Comparison of ENCODE assay signal across 10 mouse cellular contexts in the genomic region with DNA sequence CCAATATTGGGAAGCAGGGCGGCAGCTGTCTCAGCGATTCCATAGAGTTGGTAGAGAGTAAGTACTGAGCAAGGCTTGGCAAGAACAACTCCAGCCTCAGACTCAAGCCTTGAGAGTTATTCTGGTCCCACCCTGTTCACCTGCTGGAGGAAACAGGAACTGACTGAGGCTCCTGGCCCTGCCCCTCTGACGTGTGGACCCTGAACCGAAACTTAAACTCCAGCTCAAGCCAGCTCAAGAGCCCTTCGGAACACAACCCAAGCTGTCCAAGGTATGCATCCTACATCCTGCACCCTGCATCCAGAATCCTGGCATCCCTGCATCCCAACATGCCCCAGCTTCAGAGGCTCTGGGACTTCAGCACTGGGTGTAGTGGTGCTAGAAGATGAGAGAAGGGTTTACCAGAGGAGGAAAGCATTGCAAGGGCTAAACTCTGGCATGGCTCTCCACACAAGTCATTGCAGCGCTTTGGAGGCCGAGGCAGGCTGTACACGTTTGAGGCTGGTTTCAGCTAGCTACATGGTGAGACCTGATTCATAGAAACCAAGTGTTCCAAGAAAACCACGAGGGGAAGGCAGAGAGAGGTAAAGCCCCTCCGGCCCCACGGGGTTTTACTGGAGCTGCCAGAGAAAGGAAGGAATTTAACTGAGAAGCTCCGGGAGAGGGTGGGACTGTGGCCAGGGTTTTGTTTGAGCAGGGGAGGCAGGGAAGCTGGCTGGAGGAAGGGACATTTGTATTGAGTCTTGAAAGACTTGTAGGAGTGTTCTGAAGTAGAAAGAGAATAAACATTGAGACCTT. TPM values are rescaled to one million over a fixed set of nuclear protein-coding genes. Genes with fewer than 3 reads are reported as not detected.
DNase-seq lines count a peak whose midpoint lies in the region; ATAC-seq and TF ChIP-seq lines count a peak whose summit lies in the region.
"Had no signal": no experiment of that assay in that cellular context is flagged by ENCODE, and none has a peak within 500 bp of the region (broad histone marks: within the 10 kb centered on the region; RNA-seq: fewer than 3 reads in every experiment).

Hsh2d (plus strand) TSS at position 222 of the 798 bp plus-strand sequence.

- peak; percentile 60; the same call in 1 of the 2 replicates for ATAC-seq in lung, embryonic 14.5 days (ENCODE audit: insufficient read depth)
- ATAC-seq: forebrain, embryonic 13.5 days had no signal

- no peaks in the 10 kb centered on the region for H3K9me3 ChIP-seq in lung, embryonic 14.5 days (ENCODE audit: low read depth, low read length)
- H3K9me3 ChIP-seq: forebrain, embryonic 13.5 days had no signal

- H3K27ac ChIP-seq in lung, embryonic 14.5 days (ENCODE audit: low read depth), result peak within 1 kb of the TSS; percentile 59
- H3K27ac ChIP-seq: forebrain, embryonic 13.5 days had no signal

- TF ChIP-seq CTCF in lung, embryonic 14.5 days (IDR thresholded peaks at IDR 0.05; ENCODE audit: low read depth), result peak; percentile 49

- H3K36me3 ChIP-seq in lung, embryonic 14.5 days (ENCODE audit: insufficient read depth), result no peaks in the 10 kb centered on the region

- H3K9ac ChIP-seq in lung, embryonic 14.5 days, result no peak within 1 kb of the TSS
- H3K9ac ChIP-seq: forebrain, embryonic 13.5 days had no signal

- H3K4me1 ChIP-seq in lung, embryonic 14.5 days (ENCODE audit: insufficient read depth), result no peaks in the 10 kb centered on the region
- H3K4me1 ChIP-seq: forebrain, embryonic 13.5 days had no signal

- 56% methylated on average over 12 of the region's 12 CpGs for WGBS in lung, embryonic 14.5 days

- H3K4me3 ChIP-seq in lung, embryonic 14.5 days (ENCODE audit: low read depth, low read length), result no peak within 1 kb of the TSS
- H3K4me3 ChIP-seq: forebrain, embryonic 13.5 days had no signal

- H3K4me2 ChIP-seq in lung, embryonic 14.5 days, result no peak within 1 kb of the TSS; the same call in 1 of the 2 replicates
- H3K4me2 ChIP-seq: forebrain, embryonic 13.5 days had no signal

- intact Hi-C loops in gastrocnemius, postnatal 14 days (cut with DNase I; ENCODE audit: low total_unique reads), result no loop called here

- DNase-seq in CD8-positive naive resting alpha-beta T cell, adult 2 months (ENCODE audit: low read depth in 2 of 2, low spot score in 2 of 2), result peak; percentile 69 to 84
- DNase-seq in ZHBTc4 (ENCODE audit: low read depth, low spot score), result peak; percentile 71
- DNase-seq in lung, embryonic 14.5 days, result peak; percentile 47
- peak; percentile 83 to 86 for DNase-seq in spleen, postnatal 36 days (ENCODE audit: low spot score in 2 of 2)
- no peak for DNase-seq in kidney, adult 8-10 months
- no peak for DNase-seq in gastrocnemius, postnatal 14 days
- DNase-seq in kidney, postnatal 25 days, result no peak
- DNase-seq in layer of hippocampus, postnatal 10 days (ENCODE audit: low spot score in 2 of 2), result no peak

- no peaks in the 10 kb centered on the region for H3K27me3 ChIP-seq in lung, embryonic 14.5 days (ENCODE audit: insufficient read depth, low read length)
- H3K27me3 ChIP-seq: forebrain, embryonic 13.5 days had no signal

RNA-seq across cellular contexts. Expression of gene Hsh2d, which starts in this region (rescaled TPM):
- 0.30 and 0.51 TPM in 2 replicates for polyA plus RNA-seq in lung, embryonic 14.5 days (2014; fragmentation: Nextera tagmentation; extraction: Ambion mirVana)
- not detected for total RNA-seq in gastrocnemius, postnatal 14 days (2021)
- under 1 TPM in 1 of 2 experiments, not detected in 1; 0.27 TPM for total RNA-seq in layer of hippocampus, postnatal 10 days (2021)
- polyA plus RNA-seq: forebrain, embryonic 13.5 days; neural tube, embryonic 14.5 days had no signal

Comparison
In these comparisons a context has a peak if more than half of its experiments do, and no peak if none do; other contexts are left out.
1. Peak in DNase-seq, ATAC-seq and H3K27ac ChIP-seq in lung, embryonic 14.5 days; RNA of the gene not detected or under 1 TPM.
2. DNase-seq: peak in CD8-positive naive resting alpha-beta T cell, adult 2 months (2 of 2), ZHBTc4 (single experiment) and spleen, postnatal 36 days (2 of 2); none in kidney, adult 8-10 months (0 of 2), gastrocnemius, postnatal 14 days (single experiment), kidney, postnatal 25 days (0 of 2) and layer of hippocampus, postnatal 10 days (0 of 2).